Mouse (Mus musculus): Measurements from ENCODE around the gene Htr3a.

DNA sequence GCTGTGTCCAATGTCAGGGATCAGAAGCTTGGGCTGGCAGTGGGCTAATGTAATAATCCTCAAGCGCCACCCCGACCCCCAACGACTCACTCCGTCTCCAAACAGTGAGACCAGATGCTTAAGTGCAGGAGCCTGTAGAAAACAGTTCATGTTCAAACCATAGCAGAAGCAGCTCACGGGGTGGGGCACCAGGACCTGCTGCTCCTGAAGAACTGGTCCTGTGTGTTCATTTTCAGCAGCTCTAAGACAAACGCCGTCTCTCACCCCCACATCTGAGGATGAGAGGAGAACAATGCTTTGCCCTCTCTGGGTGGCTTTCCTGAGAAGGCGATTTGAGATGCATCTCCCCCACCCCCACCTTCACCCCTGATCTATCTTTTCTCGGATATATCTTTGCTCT is 45.7 kb downstream of the Htr3a start:
- TF ChIP-seq CTCF (IDR thresholded peaks at IDR 0.05; ENCODE audit: borderline replicate concordance, control insufficient read depth, extremely low read depth, insufficient read depth, low read length, poor library complexity): no peak
- TF ChIP-seq POLR2A (IDR thresholded peaks at IDR 0.05; ENCODE audit: control insufficient read depth, extremely low read depth, insufficient read depth, low read length, poor library complexity): no peak
